Mouse (Mus musculus) small intestine, adult 2 months (tissue): ENCODE data around the gene Bst1.

Experiments
- CTCF ChIP-seq: fragments of 200-500 bp; IDR thresholded peaks from 2 replicates; pipeline ENCODE4 v1.5.1; 2012; ENCODE audit warnings: low read depth, mild to moderate bottlenecking, control low read depth, inconsistent platforms, low read length, moderate library complexity, mixed read lengths; ENCODE audit not compliant: insufficient replicate concordance, insufficient read length; ENCODE audit errors: extremely low read depth
- POLR2A ChIP-seq: fragments of 200-500 bp; IDR thresholded peaks from 2 replicates; pipeline ENCODE4 v1.6.1; 2012; ENCODE audit warnings: low read depth, mild to moderate bottlenecking, control low read depth, inconsistent platforms, low read length, moderate library complexity

- no peak for TF ChIP-seq CTCF
- no peak for TF ChIP-seq POLR2A
Observed at GRCm38 (mm10) chr5:43778583-43778982, 40.1 kb upstream of the Bst1 start.
